In the genomic region with DNA sequence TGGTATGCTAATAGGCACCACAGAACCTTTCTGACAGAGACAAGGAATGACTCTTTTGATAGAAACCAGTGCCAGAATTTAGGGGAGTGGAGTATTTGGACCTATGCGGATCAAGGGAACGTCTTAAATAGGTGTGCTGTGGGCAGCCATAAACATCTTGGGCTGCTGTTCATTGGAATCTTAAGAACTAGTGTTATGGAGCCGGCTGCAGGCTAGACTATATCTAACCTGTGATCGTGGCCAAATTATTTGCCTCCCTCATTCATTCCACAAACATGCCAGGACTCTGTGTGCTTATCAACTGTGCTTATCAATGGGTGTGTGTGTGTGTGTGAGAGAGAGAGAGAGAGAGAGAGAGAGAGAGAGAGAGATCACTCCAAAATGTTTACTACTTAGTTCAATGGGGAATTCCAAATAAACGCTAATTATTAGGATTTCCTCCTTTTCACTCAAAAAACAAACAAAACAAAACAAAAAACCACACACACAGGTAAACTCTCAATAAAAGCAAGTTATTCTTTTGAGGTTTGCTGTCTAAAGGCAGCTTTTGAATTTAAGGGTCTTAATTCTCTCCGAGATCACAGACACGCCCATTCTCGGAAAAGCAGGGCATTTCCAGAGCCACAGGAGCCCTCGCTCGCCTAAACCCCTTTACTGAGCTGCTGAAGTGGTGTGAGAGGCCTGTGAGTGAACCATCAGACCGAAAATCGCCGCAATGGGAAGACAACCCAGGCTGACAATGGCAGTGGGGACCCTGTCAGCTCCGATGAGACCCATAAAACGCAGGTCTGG, we compare ENCODE assay signal across 7 mouse cellular contexts. TPM values are rescaled to one million over a fixed set of nuclear protein-coding genes. Genes with fewer than 3 reads are reported as not detected.
DNase-seq lines count a peak whose midpoint lies in the region; ATAC-seq and TF ChIP-seq lines count a peak whose summit lies in the region.

No protein-coding gene starts in this region.

- H3K27ac ChIP-seq in forebrain, embryonic 12.5 days, result peak overlapping the region; percentile 98
- peak overlapping the region; percentile 99 for H3K27ac ChIP-seq in liver, embryonic 11.5 days (ENCODE audit: low read depth, low read length)
- H3K27ac ChIP-seq in stomach, embryonic 14.5 days (ENCODE audit: low read length), result peak overlapping the region; percentile 99

- peaks cover 22% of the 10 kb centered on the region for H3K36me3 ChIP-seq in E14TG2a.4 (ENCODE audit: insufficient read depth, low read length)
- H3K36me3 ChIP-seq in forebrain, embryonic 12.5 days (replicated peaks), result no peaks in the 10 kb centered on the region
- H3K36me3 ChIP-seq in liver, embryonic 11.5 days (ENCODE audit: control insufficient read depth, insufficient read depth, low read length), result no peaks in the 10 kb centered on the region
- no peaks in the 10 kb centered on the region for H3K36me3 ChIP-seq in stomach, embryonic 14.5 days (ENCODE audit: control insufficient read depth, insufficient read depth, low read length)

- peaks cover 53% of the 10 kb centered on the region for H3K4me1 ChIP-seq in E14TG2a.4 (replicated peaks; ENCODE audit: low read depth, low read length)
- H3K4me1 ChIP-seq in forebrain, embryonic 12.5 days, result peaks cover 23% of the 10 kb centered on the region
- peaks cover 14% of the 10 kb centered on the region for H3K4me1 ChIP-seq in liver, embryonic 11.5 days (replicated peaks; ENCODE audit: control insufficient read depth, insufficient read depth, low read length)
- H3K4me1 ChIP-seq in stomach, embryonic 14.5 days (ENCODE audit: control insufficient read depth, insufficient read depth, low read length), result peaks cover 10% of the 10 kb centered on the region; the same call in 1 of the 2 replicates

- H3K9me3 ChIP-seq in E14TG2a.4 (ENCODE audit: low read length), result no peaks in the 10 kb centered on the region
- H3K9me3 ChIP-seq in forebrain, embryonic 12.5 days, result no peaks in the 10 kb centered on the region
- H3K9me3 ChIP-seq in liver, embryonic 11.5 days (ENCODE audit: control insufficient read depth, low read length), result no peaks in the 10 kb centered on the region
- H3K9me3 ChIP-seq in stomach, embryonic 14.5 days (ENCODE audit: control insufficient read depth, low read depth, low read length), result no peaks in the 10 kb centered on the region

- WGBS in forebrain, embryonic 12.5 days, result 7% methylated on average over 15 of the region's 15 CpGs
- WGBS in liver, embryonic 11.5 days, result 7% methylated on average over 15 of the region's 15 CpGs
- 7% methylated on average over 15 of the region's 15 CpGs for WGBS in stomach, embryonic 14.5 days

- H3K9ac ChIP-seq in forebrain, embryonic 12.5 days, result peak overlapping the region; percentile 68
- peak overlapping the region; percentile 82 for H3K9ac ChIP-seq in liver, embryonic 11.5 days (ENCODE audit: low read depth, low read length)
- H3K9ac ChIP-seq in stomach, embryonic 14.5 days (replicated peaks; ENCODE audit: low read depth, low read length), result peak overlapping the region; percentile 63

- DNase-seq in CD4-positive, CD25-positive, alpha-beta regulatory T cell, adult 2 months (ENCODE audit: low read depth, low spot score), result peak; percentile 13
- no peak for DNase-seq in liver, embryonic 11.5 days (ENCODE audit: low spot score)
- no peak for DNase-seq in adrenal gland, postnatal 10 days
- DNase-seq in layer of hippocampus, adult 9-10 months (ENCODE audit: low spot score), result no peak

- peak overlapping the region; percentile 97 for H3K4me3 ChIP-seq in E14TG2a.4 (replicated peaks; ENCODE audit: low read length)
- H3K4me3 ChIP-seq in forebrain, embryonic 12.5 days (replicated peaks), result peak overlapping the region; percentile 96
- H3K4me3 ChIP-seq in liver, embryonic 11.5 days (ENCODE audit: low read depth, low read length), result peak overlapping the region; percentile 90
- peak overlapping the region; percentile 95 for H3K4me3 ChIP-seq in stomach, embryonic 14.5 days (ENCODE audit: low read depth, low read length)

- no peaks in the 10 kb centered on the region for H3K27me3 ChIP-seq in E14TG2a.4 (ENCODE audit: insufficient read depth, low read length)
- no peaks in the 10 kb centered on the region for H3K27me3 ChIP-seq in forebrain, embryonic 12.5 days
- no peaks in the 10 kb centered on the region for H3K27me3 ChIP-seq in liver, embryonic 11.5 days (replicated peaks; ENCODE audit: control insufficient read depth, insufficient read depth, low read length)
- H3K27me3 ChIP-seq in stomach, embryonic 14.5 days (ENCODE audit: control insufficient read depth, insufficient read depth, low read length), result no peaks in the 10 kb centered on the region

- H3K4me2 ChIP-seq in forebrain, embryonic 12.5 days, result peak overlapping the region; percentile 83
- H3K4me2 ChIP-seq in liver, embryonic 11.5 days, result peak overlapping the region; percentile 79
- H3K4me2 ChIP-seq in stomach, embryonic 14.5 days (replicated peaks; ENCODE audit: low read depth, low read length), result peak overlapping the region; percentile 56

- no peak for TF ChIP-seq CTCF in E14TG2a.4 (conservative IDR thresholded peaks at IDR 0.05; ENCODE audit: low read length)

- ATAC-seq in forebrain, embryonic 12.5 days (ENCODE audit: low FRiP score), result no peak
- no peak; the same call in 1 of the 2 replicates for ATAC-seq in liver, embryonic 11.5 days (replicated peaks; ENCODE audit: low FRiP score)
- no peak for ATAC-seq in stomach, embryonic 14.5 days (ENCODE audit: insufficient number of reproducible peaks, insufficient read depth, low FRiP score, low read depth)

RNA-seq across cellular contexts. Expression of a gene that starts 0.8 kb away (rescaled TPM):
- polyA plus RNA-seq in forebrain, embryonic 12.5 days (2016; fragmentation: Nextera tagmentation; extraction: Ambion mirVana), result 96.9 and 106 TPM in 2 replicates
- polyA plus RNA-seq in liver, embryonic 11.5 days (2014; fragmentation: Nextera tagmentation; extraction: Ambion mirVana), result 57.4 and 59.7 TPM in 2 replicates
- polyA plus RNA-seq in stomach, embryonic 14.5 days (2014; fragmentation: Nextera tagmentation; extraction: Ambion mirVana), result 74.1 and 93.8 TPM in 2 replicates
- 10 to 100 TPM; 73.3 to 79.8 TPM for total RNA-seq in adrenal gland, postnatal 10 days (2021)

RNA-seq across cellular contexts. Expression of a gene that starts 15.1 kb away (rescaled TPM):
- polyA plus RNA-seq in forebrain, embryonic 12.5 days (2016; fragmentation: Nextera tagmentation; extraction: Ambion mirVana), result 0.56 and 0.95 TPM in 2 replicates
- 0.08 and 0.19 TPM in 2 replicates for polyA plus RNA-seq in liver, embryonic 11.5 days (2014; fragmentation: Nextera tagmentation; extraction: Ambion mirVana)
- polyA plus RNA-seq in stomach, embryonic 14.5 days (2014; fragmentation: Nextera tagmentation; extraction: Ambion mirVana), result 0.69 and 0.94 TPM in 2 replicates
- under 1 TPM; 0.67 to 0.69 TPM for total RNA-seq in adrenal gland, postnatal 10 days (2021)
